Mouse (Mus musculus) MEL (cell line): ENCODE data around the gene Thsd7b. TPM values are rescaled to one million over a fixed set of nuclear protein-coding genes. Genes with fewer than 3 reads are reported as not detected.

Experiments
- DNase-seq: peaks from one replicate; pipeline ENCODE4 v3.0.0; 2011; ENCODE audit warnings: low read depth, low spot score
- H3K27ac ChIP-seq: 2 replicates; pipeline ENCODE4 v1.5.1; 2012; ENCODE audit warnings: low read depth, mild to moderate bottlenecking, control low read depth, low read length, moderate library complexity; ENCODE audit not compliant: control insufficient read depth
- H3K27me3 ChIP-seq, 2 experiments: fragments of 150-350 bp in 1 of 2; sonication (generic) in 1 of 2; 2 replicates each; pipeline ENCODE4 v1.6.1; 2012; ENCODE audit warnings: low read length in 2 of 2, mild to moderate bottlenecking in 2 of 2, improper control_type of control experiment in 1 of 2, moderate library complexity in 1 of 2; ENCODE audit not compliant: insufficient read depth in 2 of 2, control insufficient read depth in 1 of 2
- H3K36me3 ChIP-seq, 2 experiments: 2 replicates each; pipeline ENCODE4 v1.6.1; 2012 to 2014; ENCODE audit warnings: low read length in 2 of 2, improper control_type of control experiment in 1 of 2, inconsistent platforms in 1 of 2, mild to moderate bottlenecking in 1 of 2; ENCODE audit not compliant: insufficient read depth in 2 of 2, control insufficient read depth in 1 of 2
- H3K4me1 ChIP-seq, 2 experiments: fragments of 150-350 bp in 1 of 2; sonication (generic) in 1 of 2; 2 replicates each; pipeline ENCODE4 v1.6.1; 2012; ENCODE audit warnings: low read length in 2 of 2, improper control_type of control experiment in 1 of 2, mild to moderate bottlenecking in 1 of 2; ENCODE audit not compliant: insufficient read depth in 2 of 2, control insufficient read depth in 1 of 2
- H3K4me3 ChIP-seq, 2 experiments: fragments of 150-350 bp in 1 of 2; sonication (generic) in 1 of 2; 2 replicates each; pipeline ENCODE4 v1.5.1; 2012; ENCODE audit warnings: low read depth in 2 of 2, low read length in 2 of 2, mild to moderate bottlenecking in 2 of 2, moderate library complexity in 2 of 2, control low read depth in 1 of 2, improper control_type of control experiment in 1 of 2; ENCODE audit not compliant: control insufficient read depth in 1 of 2, insufficient read depth in 1 of 2
- H3K79me2 ChIP-seq: 2 replicates; pipeline ENCODE4 v1.6.1; 2012; ENCODE audit warnings: mild to moderate bottlenecking, low read length, moderate library complexity; ENCODE audit not compliant: control insufficient read depth, poor library complexity, insufficient read depth
- H3K9ac ChIP-seq: 2 replicates; pipeline ENCODE4 v1.6.1; 2012; ENCODE audit warnings: low read depth, mild to moderate bottlenecking, control low read depth, low read length, moderate library complexity; ENCODE audit not compliant: control insufficient read depth, poor library complexity, severe bottlenecking
- H3K9me3 ChIP-seq: fragments of 150-350 bp; sonication (generic); replicated peaks from 2 replicates; pipeline ENCODE4 v1.6.1; 2012; ENCODE audit warnings: mild to moderate bottlenecking, low read length, improper control_type of control experiment, moderate library complexity; ENCODE audit not compliant: insufficient read depth
- BHLHE40 ChIP-seq: IDR thresholded peaks from 2 replicates; pipeline ENCODE4 v1.6.1; 2012; ENCODE audit warnings: low read depth, mild to moderate bottlenecking, inconsistent platforms, low read length, improper control_type of control experiment, borderline replicate concordance
- CHD2 ChIP-seq: IDR thresholded peaks from 2 replicates; pipeline ENCODE4 v1.6.1; 2011; ENCODE audit warnings: low read length, improper control_type of control experiment
- EP300 ChIP-seq, 2 experiments: IDR thresholded peaks; 2 replicates each; pipeline ENCODE4 v1.6.1; 2011; ENCODE audit warnings: improper control_type of control experiment in 2 of 2, low read length in 2 of 2, low read depth in 1 of 2, mild to moderate bottlenecking in 1 of 2
- GABPA ChIP-seq: IDR thresholded peaks from 2 replicates; pipeline ENCODE4 v1.6.1; 2012; ENCODE audit warnings: low read depth, mild to moderate bottlenecking, inconsistent platforms, low read length, improper control_type of control experiment, moderate library complexity
- HCFC1 ChIP-seq: IDR thresholded peaks from 2 replicates; pipeline ENCODE4 v1.6.1; 2012; ENCODE audit warnings: low read depth, mild to moderate bottlenecking, inconsistent platforms, low read length, improper control_type of control experiment, moderate library complexity
- KAT2A ChIP-seq: conservative IDR thresholded peaks from 2 replicates; pipeline ENCODE4 v1.6.1; 2012; ENCODE audit warnings: low read depth, low read length, improper control_type of control experiment, inconsistent platforms
- MAX ChIP-seq: IDR thresholded peaks from 2 replicates; pipeline ENCODE4 v1.6.1; 2011; ENCODE audit warnings: low read length, improper control_type of control experiment
- MAZ ChIP-seq: IDR thresholded peaks from 2 replicates; pipeline ENCODE4 v1.6.1; 2012; ENCODE audit warnings: low read depth, mild to moderate bottlenecking, inconsistent platforms, low read length, improper control_type of control experiment
- MEF2A ChIP-seq: IDR thresholded peaks from 2 replicates; pipeline ENCODE4 v1.6.1; 2014; ENCODE audit warnings: low read depth, mild to moderate bottlenecking, inconsistent platforms, low read length, improper control_type of control experiment; ENCODE audit not compliant: poor library complexity, insufficient replicate concordance, severe bottlenecking; ENCODE audit errors: extremely low read depth
- MYB ChIP-seq: IDR thresholded peaks from 2 replicates; pipeline ENCODE4 v1.6.1; 2011; ENCODE audit warnings: mild to moderate bottlenecking, low read depth, low read length, improper control_type of control experiment
- NRF1 ChIP-seq: IDR thresholded peaks from 2 replicates; pipeline ENCODE4 v1.6.1; 2014; ENCODE audit warnings: low read depth, mild to moderate bottlenecking, inconsistent platforms, low read length, improper control_type of control experiment, moderate library complexity; ENCODE audit not compliant: poor library complexity, insufficient read depth, severe bottlenecking
- POLR2A ChIP-seq, 2 experiments: IDR thresholded peaks; 2 replicates each; pipeline ENCODE4 v1.6.1; 2011 to 2012; ENCODE audit warnings: low read length in 2 of 2, mild to moderate bottlenecking in 2 of 2, control low read depth in 1 of 2, improper control_type of control experiment in 1 of 2, low read depth in 1 of 2, moderate library complexity in 1 of 2; ENCODE audit not compliant: control insufficient read depth in 1 of 2, insufficient read depth in 1 of 2, poor library complexity in 1 of 2
- POLR2AphosphoS5 ChIP-seq: IDR thresholded peaks from 2 replicates; pipeline ENCODE4 v1.6.1; 2012; ENCODE audit warnings: low read depth, borderline replicate concordance, mild to moderate bottlenecking, inconsistent platforms, low read length, moderate library complexity, mixed read lengths
- RCOR1 ChIP-seq: IDR thresholded peaks from 2 replicates; pipeline ENCODE4 v1.6.1; 2012; ENCODE audit warnings: low read depth, mild to moderate bottlenecking, inconsistent platforms, low read length, improper control_type of control experiment
- SMC3 ChIP-seq: IDR thresholded peaks from 2 replicates; pipeline ENCODE4 v1.6.1; 2011; ENCODE audit warnings: low read depth, low read length, improper control_type of control experiment
- TCF12 ChIP-seq: IDR thresholded peaks from 2 replicates; pipeline ENCODE4 v1.6.1; 2014; ENCODE audit warnings: low read depth, mild to moderate bottlenecking, inconsistent platforms, low read length, improper control_type of control experiment, moderate library complexity
- USF2 ChIP-seq, 2 experiments: IDR thresholded peaks; 2 replicates each; pipeline ENCODE4 v1.6.1; 2011 to 2012; ENCODE audit warnings: improper control_type of control experiment in 2 of 2, low read length in 2 of 2, borderline replicate concordance in 1 of 2, inconsistent platforms in 1 of 2, low read depth in 1 of 2, mild to moderate bottlenecking in 1 of 2; ENCODE audit not compliant: insufficient read depth in 1 of 2
- ZC3H11A ChIP-seq: IDR thresholded peaks from 2 replicates; pipeline ENCODE4 v1.6.1; 2012; ENCODE audit warnings: low read depth, mild to moderate bottlenecking, inconsistent platforms, low read length, improper control_type of control experiment
- ZKSCAN1 ChIP-seq: IDR thresholded peaks from 2 replicates; pipeline ENCODE4 v1.6.1; 2012; ENCODE audit warnings: low read depth, mild to moderate bottlenecking, inconsistent platforms, low read length, improper control_type of control experiment, moderate library complexity
- polyA plus RNA-seq, 2 experiments: library from polyadenylated mRNA; stranded (reverse) in 1 of 2; unstranded in 1 of 2; fragments of >175 nt in 1 of 2; fragments of >200 nt in 1 of 2; gene quantifications; 2 replicates each; pipeline versions ENCODE4 v1.2.1 to v1.2.4; 2012; ENCODE audit warnings: low replicate concordance in 2 of 2, low read depth in 1 of 2; ENCODE audit not compliant: insufficient read length in 2 of 2, insufficient read depth in 1 of 2, missing spikeins in 1 of 2
- total RNA-seq: library from RNA; depleted of rRNA; stranded (reverse); fragments of 300-350 nt; gene quantifications from 2 replicates; pipeline ENCODE4 v1.2.3, GENCODE M21; 2012

Gene Thsd7b
- total and polyA plus RNA-seq, 3 experiments: not detected

DNA sequence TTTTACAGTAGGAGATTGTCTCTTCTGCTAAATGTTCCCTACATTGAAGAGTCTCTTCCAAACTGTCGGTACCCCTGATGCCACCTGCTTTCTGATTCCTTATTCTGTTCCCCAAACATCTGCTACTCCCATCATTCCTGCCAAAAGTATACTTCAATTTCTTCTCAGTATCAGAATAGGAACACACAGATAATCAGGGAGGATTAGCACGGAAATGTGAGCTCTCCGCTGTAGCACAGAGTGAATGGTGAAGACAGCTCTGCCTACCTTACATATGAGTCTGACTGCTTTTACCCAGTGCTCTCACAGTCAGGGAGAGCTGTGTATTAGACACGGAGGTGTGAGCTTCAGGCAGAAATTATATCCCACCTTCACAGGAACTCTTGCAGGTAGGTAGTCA is 286.0 kb downstream of the Thsd7b start:
- H3K36me3 ChIP-seq: no peaks in the 10 kb centered on the region
- H3K9ac ChIP-seq: no peak overlapping the region
- DNase-seq: no peak
- no peak overlapping the region for H3K27ac ChIP-seq
- TF ChIP-seq USF2 (IDR thresholded peaks at IDR 0.05; ENCODE audit: borderline replicate concordance in 1 of 2, insufficient read depth in 1 of 2, low read depth in 1 of 2, low read length in 2 of 2) (no peak), ZKSCAN1 (no peak), ZC3H11A (no peak), POLR2A (IDR thresholded peaks at IDR 0.05; ENCODE audit: control insufficient read depth in 1 of 2, insufficient read depth in 1 of 2, low read depth in 1 of 2, low read length in 2 of 2, poor library complexity in 1 of 2) (no peak), HCFC1 (no peak), TCF12 (no peak), MYB (no peak), MEF2A (no peak), NRF1 (no peak), CHD2 (no peak)
- no peak overlapping the region for H3K4me3 ChIP-seq
- no peaks in the 10 kb centered on the region for H3K79me2 ChIP-seq
- H3K9me3 ChIP-seq: no peaks in the 10 kb centered on the region
- no peaks in the 10 kb centered on the region for H3K27me3 ChIP-seq
- H3K4me1 ChIP-seq: no peaks in the 10 kb centered on the region

DNA sequence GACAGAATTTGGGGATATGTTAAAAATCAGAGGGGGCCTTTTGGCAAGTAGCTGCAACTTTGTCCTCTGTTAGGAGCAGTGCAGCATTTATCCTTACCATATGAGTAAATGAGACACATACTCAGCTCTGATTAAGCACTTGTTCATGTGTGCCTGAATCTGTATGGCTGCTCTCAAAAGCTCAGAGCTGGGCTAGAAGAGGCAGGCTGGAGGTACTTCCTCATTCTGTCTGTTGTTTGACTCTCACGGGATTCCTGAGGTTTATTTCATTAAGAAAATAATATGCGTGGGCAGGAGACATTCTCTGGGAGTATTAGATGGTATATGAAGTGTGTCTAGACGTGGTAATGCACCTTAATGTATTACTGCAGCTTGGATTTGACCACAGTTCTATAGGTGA is 286.7 kb downstream of the Thsd7b start:
- no peaks in the 10 kb centered on the region for H3K4me1 ChIP-seq
- no peaks in the 10 kb centered on the region for H3K9me3 ChIP-seq
- no peaks in the 10 kb centered on the region for H3K79me2 ChIP-seq
- no peak for DNase-seq
- no peak overlapping the region for H3K27ac ChIP-seq
- no peaks in the 10 kb centered on the region for H3K27me3 ChIP-seq
- no peak overlapping the region for H3K4me3 ChIP-seq
- H3K9ac ChIP-seq: no peak overlapping the region
- H3K36me3 ChIP-seq: no peaks in the 10 kb centered on the region
- TF ChIP-seq SMC3: no peak
- TF ChIP-seq POLR2AphosphoS5: no peak
- TF ChIP-seq MAZ: no peak
- no peak for TF ChIP-seq KAT2A
- TF ChIP-seq BHLHE40: no peak
- TF ChIP-seq CHD2: no peak
- TF ChIP-seq MAX: no peak
- no peak for TF ChIP-seq RCOR1
- TF ChIP-seq EP300 (IDR thresholded peaks at IDR 0.05; ENCODE audit: low read depth in 1 of 2, low read length in 2 of 2): no peak
- no peak for TF ChIP-seq GABPA
